Mouse (Mus musculus): ENCODE data around the gene Kcnk15. TPM values are rescaled to one million over a fixed set of nuclear protein-coding genes. Genes with fewer than 3 reads are reported as not detected.
A peak's percentile ranks its signal among the peaks of the same experiment; 100 is the strongest.

Gene Kcnk15
- polyA plus RNA-seq, 1 experiment from 2014 or later, result not detected

DNA sequence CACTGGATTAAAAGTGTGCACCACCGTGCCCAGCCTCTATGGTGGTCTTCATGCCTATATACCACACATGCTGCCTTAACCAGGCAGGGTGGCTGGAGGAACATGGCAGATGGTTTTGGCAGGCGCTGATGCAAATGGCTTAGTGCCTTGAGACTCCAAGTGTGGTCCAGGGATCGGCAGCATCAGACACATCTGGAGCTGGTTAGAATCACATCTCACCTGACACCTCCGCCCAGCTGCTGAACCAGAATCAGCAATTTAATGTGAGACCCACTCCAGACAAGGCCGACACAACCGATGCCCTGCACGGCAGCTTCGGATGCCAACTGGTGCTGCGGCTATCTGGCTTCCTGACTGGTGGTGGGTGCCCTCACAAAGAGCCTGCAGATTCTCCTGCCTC is 12.6 kb downstream of the Kcnk15 start:
- DNase-seq (ENCODE audit: low spot score) (no peak), ATAC-seq (ENCODE audit: low FRiP score, low TSS enrichment) (no peak)
- Histone ChIP-seq H3K27ac (replicated peaks) (no peak overlapping the region), H3K9me3 (ENCODE audit: control insufficient read depth, low read length) (no peaks in the 10 kb centered on the region), H3K36me3 (ENCODE audit: control insufficient read depth, insufficient read depth, low read length) (no peaks in the 10 kb centered on the region), H3K4me3 (ENCODE audit: low read depth, low read length) (no peak overlapping the region), H3K27me3 (ENCODE audit: control insufficient read depth, insufficient read depth, low read length) (no peaks in the 10 kb centered on the region), H3K4me2 (replicated peaks; ENCODE audit: low read depth) (no peak overlapping the region), H3K4me1 (replicated peaks; ENCODE audit: control insufficient read depth, insufficient read depth) (no peaks in the 10 kb centered on the region), H3K9ac (ENCODE audit: low read length) (no peak overlapping the region)
- TF ChIP-seq EP300 (optimal IDR thresholded peaks at IDR 0.05) (no peak), CTCF (IDR thresholded peaks at IDR 0.05; ENCODE audit: low read depth) (no peak)
- WGBS, result 87% methylated on average over 9 of the region's 9 CpGs

DNA sequence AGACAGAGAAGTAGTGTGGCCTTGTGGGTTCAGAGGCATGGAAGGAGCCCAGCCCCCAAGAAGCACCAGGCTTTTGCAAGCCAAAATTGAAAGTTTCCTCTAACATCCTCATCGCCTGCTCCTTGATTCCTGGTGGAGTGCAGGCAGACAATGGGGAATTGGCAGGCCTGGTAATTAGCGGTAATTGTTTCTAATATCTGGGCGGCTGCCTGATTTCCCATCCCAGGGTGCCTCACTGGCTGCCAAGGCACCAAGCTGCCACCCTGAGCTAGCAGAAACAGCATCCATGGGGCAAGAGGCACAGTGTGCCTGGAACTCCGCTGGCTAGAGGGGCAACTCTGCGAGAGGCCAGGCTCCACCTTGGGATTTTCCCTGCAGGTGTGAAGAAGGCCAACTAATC is 16.3 kb downstream of the Kcnk15 start:
- no peaks in the 10 kb centered on the region for H3K36me3 ChIP-seq (ENCODE audit: control insufficient read depth, insufficient read depth, low read length)
- H3K9ac ChIP-seq (ENCODE audit: low read length), result no peak overlapping the region
- no peaks in the 10 kb centered on the region for H3K4me1 ChIP-seq (replicated peaks; ENCODE audit: control insufficient read depth, insufficient read depth)
- ATAC-seq (ENCODE audit: low FRiP score, low TSS enrichment) (no peak), DNase-seq (ENCODE audit: low spot score) (no peak)
- no peaks in the 10 kb centered on the region for H3K27me3 ChIP-seq (ENCODE audit: control insufficient read depth, insufficient read depth, low read length)
- H3K27ac ChIP-seq (replicated peaks), result no peak overlapping the region
- H3K4me2 ChIP-seq (replicated peaks; ENCODE audit: low read depth), result no peak overlapping the region
- H3K4me3 ChIP-seq (ENCODE audit: low read depth, low read length), result no peak overlapping the region
- H3K9me3 ChIP-seq (ENCODE audit: control insufficient read depth, low read length), result no peaks in the 10 kb centered on the region
- 52% methylated on average over 5 of the region's 5 CpGs for WGBS
- no peak for TF ChIP-seq CTCF (IDR thresholded peaks at IDR 0.05; ENCODE audit: low read depth)
- no peak for TF ChIP-seq EP300 (optimal IDR thresholded peaks at IDR 0.05)

DNA sequence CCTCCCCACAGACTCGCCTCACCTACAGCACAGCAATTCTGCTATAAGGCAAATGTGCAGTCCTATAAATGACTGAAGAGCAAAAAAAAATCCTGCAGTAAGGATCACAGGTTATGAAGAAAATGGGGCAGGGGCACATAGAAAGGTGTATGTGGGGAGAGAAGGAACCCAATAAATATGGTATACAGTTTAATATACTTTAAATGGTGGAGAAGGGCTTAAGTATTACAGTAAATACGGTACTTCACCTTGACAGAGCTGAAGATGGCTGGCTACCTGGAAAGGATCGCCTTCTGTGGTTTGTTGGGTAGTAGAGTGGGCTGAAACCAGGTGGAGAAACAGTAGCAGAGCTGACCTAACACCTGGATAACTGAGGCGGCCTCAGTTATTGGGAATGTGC is 17.8 kb downstream of the Kcnk15 start:
- Histone ChIP-seq H3K4me2 (replicated peaks; ENCODE audit: low read depth) (no peak overlapping the region), H3K4me1 (replicated peaks; ENCODE audit: control insufficient read depth, insufficient read depth) (no peaks in the 10 kb centered on the region), H3K9ac (ENCODE audit: low read length) (no peak overlapping the region), H3K27me3 (ENCODE audit: control insufficient read depth, insufficient read depth, low read length) (no peaks in the 10 kb centered on the region), H3K9me3 (ENCODE audit: control insufficient read depth, low read length) (no peaks in the 10 kb centered on the region), H3K27ac (replicated peaks) (no peak overlapping the region), H3K36me3 (ENCODE audit: control insufficient read depth, insufficient read depth, low read length) (no peaks in the 10 kb centered on the region), H3K4me3 (ENCODE audit: low read depth, low read length) (no peak overlapping the region)
- no peak for DNase-seq (ENCODE audit: low spot score)
- 81% methylated on average over 4 of the region's 4 CpGs for WGBS
- no peak for TF ChIP-seq CTCF (IDR thresholded peaks at IDR 0.05; ENCODE audit: low read depth)
- TF ChIP-seq EP300 (optimal IDR thresholded peaks at IDR 0.05), result no peak
- no peak for ATAC-seq (ENCODE audit: low FRiP score, low TSS enrichment)

DNA sequence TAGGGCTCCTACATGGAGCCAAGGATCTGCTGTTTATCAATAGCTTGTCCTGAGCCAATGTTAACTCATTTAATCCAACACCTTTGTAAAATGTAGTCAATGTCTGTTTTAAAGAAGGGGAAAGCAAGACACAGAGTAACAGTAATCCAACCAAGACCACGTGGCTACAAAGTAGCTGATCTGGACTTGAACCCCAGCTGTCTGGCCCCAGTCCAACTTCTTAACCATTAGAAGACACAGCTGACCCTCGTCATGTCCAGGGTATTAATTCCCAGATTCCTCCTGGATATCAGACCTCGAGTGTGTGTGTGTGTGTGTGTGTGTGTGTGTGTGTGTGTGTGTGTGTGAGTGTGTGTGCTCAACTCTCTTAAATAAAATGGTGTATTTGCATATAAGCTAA is 18.5 kb downstream of the Kcnk15 start:
- Histone ChIP-seq H3K4me1 (replicated peaks; ENCODE audit: control insufficient read depth, insufficient read depth) (no peaks in the 10 kb centered on the region), H3K27me3 (ENCODE audit: control insufficient read depth, insufficient read depth, low read length) (no peaks in the 10 kb centered on the region), H3K36me3 (ENCODE audit: control insufficient read depth, insufficient read depth, low read length) (no peaks in the 10 kb centered on the region), H3K4me3 (ENCODE audit: low read depth, low read length) (no peak overlapping the region), H3K9ac (ENCODE audit: low read length) (no peak overlapping the region), H3K4me2 (replicated peaks; ENCODE audit: low read depth) (no peak overlapping the region), H3K27ac (replicated peaks) (no peak overlapping the region), H3K9me3 (ENCODE audit: control insufficient read depth, low read length) (no peaks in the 10 kb centered on the region)
- ATAC-seq (ENCODE audit: low FRiP score, low TSS enrichment) (no peak), DNase-seq (ENCODE audit: low spot score) (no peak)
- 32% methylated on average over 3 of the region's 3 CpGs for WGBS
- TF ChIP-seq EP300 (optimal IDR thresholded peaks at IDR 0.05), result no peak
- TF ChIP-seq CTCF (IDR thresholded peaks at IDR 0.05; ENCODE audit: low read depth), result no peak

DNA sequence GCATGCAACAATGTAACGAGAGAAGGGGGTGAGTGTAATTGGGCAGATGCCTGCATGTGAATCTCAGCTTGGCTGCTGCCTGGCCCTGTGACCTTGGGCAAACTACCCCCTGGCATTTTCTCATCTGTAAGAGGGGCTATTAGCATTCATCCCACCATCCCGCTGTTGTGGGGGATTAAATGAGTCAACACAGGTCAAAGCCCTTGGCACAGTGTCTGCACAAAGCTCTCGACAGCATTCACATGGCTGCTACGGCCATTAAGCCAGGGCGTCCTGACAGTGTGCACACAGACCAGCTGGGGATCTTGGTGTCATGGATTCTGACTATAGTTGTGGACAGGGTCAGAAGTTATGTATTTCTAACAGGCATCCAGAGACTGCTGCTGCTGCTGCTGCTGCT is 21.4 kb downstream of the Kcnk15 start:
- Histone ChIP-seq H3K4me3 (ENCODE audit: low read depth, low read length) (no peak overlapping the region), H3K9ac (ENCODE audit: low read length) (no peak overlapping the region), H3K27ac (replicated peaks) (no peak overlapping the region), H3K4me1 (replicated peaks; ENCODE audit: control insufficient read depth, insufficient read depth) (no peaks in the 10 kb centered on the region), H3K27me3 (ENCODE audit: control insufficient read depth, insufficient read depth, low read length) (no peaks in the 10 kb centered on the region), H3K4me2 (replicated peaks; ENCODE audit: low read depth) (no peak overlapping the region), H3K36me3 (ENCODE audit: control insufficient read depth, insufficient read depth, low read length) (no peaks in the 10 kb centered on the region), H3K9me3 (ENCODE audit: control insufficient read depth, low read length) (no peaks in the 10 kb centered on the region)
- ATAC-seq (ENCODE audit: low FRiP score, low TSS enrichment), result no peak
- TF ChIP-seq EP300 (optimal IDR thresholded peaks at IDR 0.05), result no peak
- TF ChIP-seq CTCF (IDR thresholded peaks at IDR 0.05; ENCODE audit: low read depth), result no peak
- 37% methylated on average over 5 of the region's 5 CpGs for WGBS
- no peak for DNase-seq (ENCODE audit: low spot score)

DNA sequence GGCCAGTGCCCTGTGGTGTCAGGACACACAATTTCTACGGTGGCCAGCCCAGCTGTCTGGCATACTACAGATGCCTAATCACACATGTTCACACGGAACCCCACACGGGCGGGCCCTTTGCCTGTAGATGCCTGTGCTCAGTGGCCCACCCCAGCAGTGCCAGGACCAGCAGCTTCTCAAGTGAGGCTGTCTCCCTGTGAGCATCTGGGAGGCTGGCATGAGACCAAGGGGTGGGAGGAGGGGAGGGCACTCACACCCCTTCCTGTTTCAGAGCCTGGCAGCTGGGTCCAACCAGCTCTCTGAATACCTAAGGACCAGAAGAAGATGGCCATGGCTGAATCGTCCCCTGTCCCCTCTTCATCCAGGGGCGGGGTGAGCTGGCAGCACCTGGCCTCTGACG is 22.0 kb downstream of the Kcnk15 start:
- Histone ChIP-seq H3K9ac (ENCODE audit: low read length) (no peak overlapping the region), H3K27ac (replicated peaks) (no peak overlapping the region), H3K27me3 (ENCODE audit: control insufficient read depth, insufficient read depth, low read length) (no peaks in the 10 kb centered on the region), H3K4me1 (replicated peaks; ENCODE audit: control insufficient read depth, insufficient read depth) (no peaks in the 10 kb centered on the region), H3K4me3 (ENCODE audit: low read depth, low read length) (no peak overlapping the region), H3K36me3 (ENCODE audit: control insufficient read depth, insufficient read depth, low read length) (no peaks in the 10 kb centered on the region), H3K4me2 (replicated peaks; ENCODE audit: low read depth) (no peak overlapping the region), H3K9me3 (ENCODE audit: control insufficient read depth, low read length) (no peaks in the 10 kb centered on the region)
- TF ChIP-seq CTCF (IDR thresholded peaks at IDR 0.05; ENCODE audit: low read depth) (no peak), EP300 (optimal IDR thresholded peaks at IDR 0.05) (no peak)
- ATAC-seq (ENCODE audit: low FRiP score, low TSS enrichment), result no peak
- 85% methylated on average over 7 of the region's 7 CpGs for WGBS
- DNase-seq (ENCODE audit: low spot score), result peak; percentile 21

All from stomach, postnatal 0 days (tissue).